Mouse (Mus musculus) midbrain, postnatal 0 days (tissue): ENCODE measurements at regions not wholly inside any gene's neighbourhood (a gene's known extent, or its start where the extent isn't known, plus 50 kb on each side); places are given as distances from the start of the nearest gene placed in this dataset.

ENCODE experiments used
- ATAC-seq: fragments of 200-750 bp; cut with Nextera tagmentation; 2 replicates; pipeline ENCODE4 v1.8.0; 2017; ENCODE audit warnings: moderate number of reproducible peaks, mild to moderate bottlenecking, moderate TSS enrichment, moderate library complexity; ENCODE audit not compliant: low FRiP score
- DNase-seq: peaks from one replicate; pipeline ENCODE4 v3.0.0-alpha.2; 2015; ENCODE audit warnings: low spot score
- H3K27ac ChIP-seq: fragments of 300-500 bp; sonication (generic); 2 replicates; pipeline ENCODE4 v1.5.1; 2014; ENCODE audit warnings: low read depth, mild to moderate bottlenecking, low read length, mixed read lengths
- H3K27me3 ChIP-seq: fragments of 300-500 bp; sonication (generic); 2 replicates; pipeline ENCODE4 v1.6.1; 2014; ENCODE audit warnings: low read length, control low read depth, mixed read lengths; ENCODE audit not compliant: insufficient read depth
- H3K36me3 ChIP-seq: fragments of 300-500 bp; sonication (generic); 2 replicates; pipeline ENCODE4 v1.6.1; 2014; ENCODE audit warnings: low read length, control low read depth, mixed read lengths; ENCODE audit not compliant: insufficient read depth
- H3K4me1 ChIP-seq: fragments of 300-500 bp; sonication (generic); 2 replicates; pipeline ENCODE4 v1.6.1; 2014; ENCODE audit warnings: mild to moderate bottlenecking, control low read depth, antibody characterized with exemption, low read length, mixed read lengths; ENCODE audit not compliant: insufficient read depth
- H3K4me2 ChIP-seq: fragments of 300-500 bp; sonication (generic); 2 replicates; pipeline ENCODE4 v1.6.1; 2014; ENCODE audit warnings: low read depth, mild to moderate bottlenecking, low read length, mixed read lengths; ENCODE audit not compliant: poor library complexity, severe bottlenecking
- H3K4me3 ChIP-seq: fragments of 300-500 bp; sonication (generic); 2 replicates; pipeline ENCODE4 v1.5.1; 2014; ENCODE audit warnings: low read depth, mild to moderate bottlenecking, low read length, moderate library complexity
- H3K9ac ChIP-seq: fragments of 300-500 bp; sonication (generic); replicated peaks from 2 replicates; pipeline ENCODE4 v1.6.1; 2014; ENCODE audit warnings: mild to moderate bottlenecking, low read length, moderate library complexity, mixed read lengths; ENCODE audit not compliant: poor library complexity, severe bottlenecking
- H3K9me3 ChIP-seq: fragments of 300-500 bp; sonication (generic); 2 replicates; pipeline ENCODE4 v1.6.1; 2016; ENCODE audit warnings: low read length, control low read depth
- CTCF ChIP-seq: IDR thresholded peaks from 2 replicates; pipeline ENCODE4 v1.5.1; 2016; ENCODE audit warnings: antibody characterized with exemption, mild to moderate bottlenecking
- WGBS: fragments of 180-500 bp; shearing (Covaris S2); extraction: QIAGEN DNeasy Blood & Tissue Kit; methylation state at CpG from one replicate; pipeline ENCODE4 v1.1.7; 2014; 5-methylcytosine and 5-hydroxymethylcytosine counted together

DNA sequence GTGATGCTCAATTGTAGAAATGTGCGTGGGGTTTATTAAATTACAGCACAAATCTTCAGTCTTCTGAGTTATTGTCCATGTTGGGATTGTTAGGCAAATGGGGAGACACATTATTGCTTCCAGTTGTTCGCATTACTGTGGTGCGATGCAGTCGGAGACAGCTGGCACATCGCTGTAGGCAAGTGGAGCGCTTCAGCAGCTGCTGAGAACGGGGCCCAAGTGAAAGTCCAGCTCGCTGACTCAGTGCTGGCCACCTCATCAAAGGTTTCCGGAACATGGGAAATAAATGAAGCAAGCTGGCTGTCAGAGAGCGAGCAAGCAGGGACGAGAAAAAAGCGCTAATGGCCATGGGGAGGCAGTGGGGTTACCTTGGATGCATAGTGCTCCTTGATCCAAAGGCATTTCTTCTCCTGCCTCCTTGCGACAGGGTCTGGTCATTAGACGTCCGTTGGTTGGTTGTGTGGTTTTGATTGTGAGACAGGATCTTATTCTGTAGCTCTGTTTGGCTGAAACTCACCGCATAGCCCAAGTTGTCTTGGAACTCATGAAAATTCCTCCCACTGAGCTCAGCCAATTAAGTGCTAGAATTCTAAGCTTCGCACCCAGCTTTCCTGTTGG lies 274.0 kb upstream of the Rnf219 start:
- H3K4me1 ChIP-seq = no peaks in the 10 kb centered on the region
- no peak for DNase-seq
- H3K27ac ChIP-seq = no peak overlapping the region
- TF ChIP-seq CTCF = no peak
- no peaks in the 10 kb centered on the region for H3K9me3 ChIP-seq
- no peak overlapping the region for H3K4me2 ChIP-seq
- H3K9ac ChIP-seq = no peak overlapping the region
- WGBS = 84% methylated on average over 17 of the region's 17 CpGs
- H3K27me3 ChIP-seq = no peaks in the 10 kb centered on the region
- ATAC-seq = no peak
- H3K36me3 ChIP-seq = no peaks in the 10 kb centered on the region
- H3K4me3 ChIP-seq = no peak overlapping the region

DNA sequence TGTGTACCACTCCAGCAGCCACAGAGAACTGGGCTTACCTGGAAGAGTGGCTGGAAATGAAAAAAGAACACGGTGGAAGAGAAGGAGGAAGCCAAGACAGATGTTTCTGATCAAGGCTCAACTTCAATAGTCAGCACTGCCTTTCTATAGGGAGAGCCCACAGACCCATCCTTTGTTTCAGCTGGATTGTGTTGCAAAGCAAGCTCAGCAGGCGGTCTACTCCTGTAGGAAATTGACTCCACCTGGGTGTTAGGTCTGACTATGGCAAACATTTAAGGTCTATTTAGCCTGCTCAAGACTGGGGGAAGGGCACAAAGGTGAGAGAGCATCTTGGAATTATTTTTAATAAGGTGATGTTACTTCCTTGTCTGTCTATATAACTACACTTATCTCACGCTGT lies 266.9 kb upstream of the Rnf219 start:
- Histone ChIP-seq H3K9ac (no peak overlapping the region), H3K36me3 (no peaks in the 10 kb centered on the region), H3K4me2 (no peak overlapping the region), H3K4me3 (no peak overlapping the region), H3K4me1 (no peaks in the 10 kb centered on the region), H3K27ac (no peak overlapping the region), H3K27me3 (no peaks in the 10 kb centered on the region), H3K9me3 (no peaks in the 10 kb centered on the region)
- no peak for TF ChIP-seq CTCF
- 48% methylated on average over 3 of the region's 3 CpGs for WGBS
- no peak for ATAC-seq
- no peak for DNase-seq

DNA sequence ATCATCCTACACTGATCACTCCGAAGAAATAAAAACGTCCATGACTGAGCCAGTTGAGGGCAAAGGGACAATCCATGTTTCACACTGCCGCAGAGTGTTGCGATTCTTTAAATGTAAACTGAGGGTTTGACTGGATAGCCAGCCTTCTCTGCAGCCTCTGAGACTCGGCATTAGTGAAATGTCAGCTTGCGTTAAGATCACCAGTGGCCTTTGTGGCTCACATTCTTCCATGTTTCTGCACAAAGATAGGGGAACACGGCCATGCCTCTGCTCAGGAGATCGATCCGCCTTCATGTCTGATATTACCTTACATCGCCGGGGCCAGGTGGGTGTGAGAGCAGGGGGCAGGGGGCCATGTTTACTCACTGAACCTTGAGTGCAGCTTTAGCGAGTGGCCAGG lies 262.6 kb upstream of the Rnf219 start:
- Histone ChIP-seq H3K4me3 (no peak overlapping the region), H3K27ac (no peak overlapping the region), H3K4me1 (no peaks in the 10 kb centered on the region), H3K4me2 (no peak overlapping the region), H3K9me3 (no peaks in the 10 kb centered on the region), H3K27me3 (no peaks in the 10 kb centered on the region), H3K9ac (no peak overlapping the region), H3K36me3 (no peaks in the 10 kb centered on the region)
- DNase-seq (peak; percentile 4), ATAC-seq (no peak)
- 61% methylated on average over 12 of the region's 12 CpGs for WGBS
- TF ChIP-seq CTCF = no peak

DNA sequence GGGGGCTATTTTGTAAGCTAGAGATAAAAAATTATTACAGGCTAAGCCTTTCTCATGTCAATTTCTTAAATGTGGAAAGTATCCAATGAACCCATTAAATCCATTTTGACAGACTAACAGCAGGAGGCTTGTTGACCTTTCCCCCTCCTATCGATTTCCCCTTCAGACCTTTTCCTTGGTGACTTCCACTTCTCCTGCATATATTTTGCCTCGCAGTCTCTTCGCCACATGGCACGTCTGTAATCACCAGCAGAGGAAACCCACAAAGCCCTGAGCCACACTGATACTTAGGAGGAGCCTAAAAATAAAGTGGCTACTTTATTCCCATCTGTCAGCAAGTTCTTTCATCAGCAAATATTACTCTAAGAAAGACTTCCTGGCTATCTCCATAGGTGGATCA lies 247.5 kb upstream of the Rnf219 start:
- Histone ChIP-seq H3K36me3 (no peaks in the 10 kb centered on the region), H3K27me3 (no peaks in the 10 kb centered on the region), H3K27ac (no peak overlapping the region), H3K4me2 (no peak overlapping the region), H3K9ac (no peak overlapping the region), H3K4me3 (no peak overlapping the region), H3K9me3 (no peaks in the 10 kb centered on the region), H3K4me1 (no peaks in the 10 kb centered on the region)
- 34% methylated on average over 4 of the region's 4 CpGs for WGBS
- no peak for TF ChIP-seq CTCF
- DNase-seq = no peak
- no peak for ATAC-seq

DNA sequence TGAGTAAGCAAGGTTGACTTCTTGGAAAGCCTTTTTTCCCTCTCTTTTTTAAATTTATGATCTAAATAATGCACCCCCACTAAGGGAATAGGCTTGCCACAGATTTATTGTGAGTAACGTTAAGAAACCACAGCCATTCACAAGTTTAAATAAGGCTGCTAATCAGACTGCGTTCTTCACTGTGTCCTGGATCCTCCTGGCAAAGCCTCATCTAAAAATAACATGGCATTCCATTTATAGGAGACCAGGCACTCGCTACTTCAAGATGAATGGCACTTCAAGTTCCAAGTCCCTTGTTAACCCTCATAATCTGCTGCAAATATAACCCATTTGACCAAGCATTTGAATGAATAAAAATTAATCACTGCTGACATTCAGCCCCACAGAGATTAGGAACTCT lies 211.8 kb upstream of the Rnf219 start:
- no peak overlapping the region for H3K4me2 ChIP-seq
- no peak overlapping the region for H3K9ac ChIP-seq
- ATAC-seq (no peak), DNase-seq (no peak)
- H3K9me3 ChIP-seq = no peaks in the 10 kb centered on the region
- no peak overlapping the region for H3K27ac ChIP-seq
- no peak for TF ChIP-seq CTCF
- 50% methylated on average over 3 of the region's 3 CpGs for WGBS
- no peaks in the 10 kb centered on the region for H3K36me3 ChIP-seq
- H3K27me3 ChIP-seq = no peaks in the 10 kb centered on the region
- H3K4me3 ChIP-seq = no peak overlapping the region
- H3K4me1 ChIP-seq = no peaks in the 10 kb centered on the region

DNA sequence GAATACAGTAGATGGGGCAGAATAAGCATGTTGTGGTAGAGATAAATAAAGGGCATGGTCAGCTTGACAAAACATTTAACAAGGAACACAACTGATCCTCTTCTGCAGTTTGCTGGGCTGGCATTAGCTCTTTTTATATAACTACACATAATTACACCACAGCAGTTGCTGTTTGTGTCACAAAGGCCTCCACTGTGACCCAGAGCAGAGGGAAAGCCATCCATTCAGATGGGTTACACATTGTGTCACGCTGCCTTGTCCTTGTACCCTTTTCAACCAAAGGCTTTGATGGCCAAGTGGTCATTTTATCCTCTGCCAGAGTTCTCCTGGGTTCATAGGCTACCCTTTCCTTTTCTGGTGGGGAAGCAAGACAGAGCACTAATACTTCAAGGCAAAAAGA lies 209.6 kb upstream of the Rnf219 start:
- Histone ChIP-seq H3K27ac (no peak overlapping the region), H3K9ac (no peak overlapping the region), H3K4me3 (no peak overlapping the region), H3K4me1 (no peaks in the 10 kb centered on the region), H3K27me3 (no peaks in the 10 kb centered on the region), H3K9me3 (no peaks in the 10 kb centered on the region), H3K4me2 (no peak overlapping the region), H3K36me3 (no peaks in the 10 kb centered on the region)
- ATAC-seq = no peak
- WGBS = 12% methylated on average over 1 of the region's 1 CpGs
- TF ChIP-seq CTCF = no peak
- no peak for DNase-seq
